Mouse (Mus musculus) G1E-ER4 (cell line): ENCODE results near the gene Eogt. TPM values are rescaled to one million over a fixed set of nuclear protein-coding genes. Genes with fewer than 3 reads are reported as not detected.

Source experiments
- GATA1 ChIP-seq: IDR thresholded peaks from one replicate; pipeline ENCODE4 v1.8.0; 2012; ENCODE audit warnings: low read length, inconsistent platforms
- polyA plus RNA-seq: library from polyadenylated mRNA; stranded (reverse); fragments of >175 nt; gene quantifications from 2 replicates; pipeline ENCODE4 v1.2.3, GENCODE M21; 2012

Eogt gene
- polyA plus RNA-seq, 1 experiment, result 0.66 TPM

DNA sequence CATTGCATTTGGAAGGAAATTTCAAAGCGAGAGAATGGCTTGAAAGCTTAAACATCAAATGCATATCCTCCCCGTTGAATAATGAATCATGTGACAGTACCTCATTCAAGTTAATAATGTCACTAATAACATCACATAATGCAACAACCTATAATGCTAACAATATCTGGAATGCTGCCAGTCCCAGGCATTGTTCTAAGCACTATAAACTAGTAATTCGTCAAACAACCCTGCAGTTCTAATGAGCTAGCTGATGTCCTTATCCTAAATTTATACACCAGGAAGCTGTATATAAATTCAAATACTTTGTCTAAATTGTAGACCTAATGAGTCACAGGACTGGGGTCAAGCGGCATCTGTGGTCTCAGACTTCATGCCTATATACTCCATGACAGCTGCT is 28.1 kb downstream of the Eogt start:
- no peak for TF ChIP-seq GATA1

DNA sequence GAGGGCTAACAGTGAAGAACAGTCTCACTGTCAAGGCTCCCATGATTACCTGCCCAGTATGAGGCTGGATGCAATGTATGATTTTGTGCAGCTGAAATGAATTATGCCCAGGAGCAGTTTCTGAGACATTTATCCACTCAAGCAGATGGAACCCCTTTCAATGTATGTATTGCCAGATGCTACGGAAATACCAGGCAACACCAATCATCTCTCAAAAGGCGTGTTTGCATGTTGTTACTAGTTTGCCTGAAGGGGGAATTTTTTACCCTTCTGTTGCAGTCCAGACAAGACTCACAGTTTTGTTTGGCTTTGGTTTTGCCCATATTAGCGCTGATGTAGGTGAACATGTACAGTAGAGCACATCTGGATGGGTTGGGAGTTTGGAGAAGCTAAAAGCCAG is 30.7 kb downstream of the Eogt start:
- TF ChIP-seq GATA1, result no peak

DNA sequence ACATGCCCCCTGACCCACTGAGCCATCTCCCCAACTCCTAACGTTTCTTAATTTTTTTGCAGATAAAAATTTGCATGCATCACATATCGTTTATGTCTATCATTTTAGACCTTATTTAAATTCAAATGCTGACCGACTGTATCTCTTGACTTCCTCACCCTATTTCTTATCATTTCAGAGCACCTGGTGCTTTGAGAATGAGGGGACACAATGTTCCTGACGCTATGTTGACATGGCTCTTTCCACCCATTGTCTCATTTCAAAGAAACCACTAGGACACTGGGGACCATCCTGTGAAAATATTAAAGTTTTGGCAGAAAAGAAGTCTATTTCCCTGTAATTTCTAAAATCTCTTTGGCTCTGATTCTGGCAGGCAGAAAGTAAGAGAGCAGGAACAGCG is 32.1 kb downstream of the Eogt start:
- no peak for TF ChIP-seq GATA1

DNA sequence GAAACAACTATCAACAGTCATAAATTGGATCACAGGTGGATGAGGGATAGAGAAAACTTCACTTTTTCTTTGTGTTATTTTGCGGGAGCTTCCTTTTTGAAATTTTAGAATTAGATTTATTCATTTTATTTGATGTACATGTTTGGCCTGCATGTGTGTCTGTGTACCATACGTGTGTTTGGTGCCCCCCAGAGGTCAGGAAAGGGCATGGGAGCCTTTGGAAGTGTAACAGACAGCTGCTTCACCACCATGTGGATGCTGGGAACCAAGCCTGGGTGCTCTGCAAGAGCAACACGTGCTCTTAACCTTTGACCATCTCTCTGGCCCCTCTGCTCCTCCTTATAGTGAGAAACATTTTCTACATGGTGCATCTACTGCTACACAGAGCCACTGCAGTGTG is 34.2 kb downstream of the Eogt start:
- no peak for TF ChIP-seq GATA1

DNA sequence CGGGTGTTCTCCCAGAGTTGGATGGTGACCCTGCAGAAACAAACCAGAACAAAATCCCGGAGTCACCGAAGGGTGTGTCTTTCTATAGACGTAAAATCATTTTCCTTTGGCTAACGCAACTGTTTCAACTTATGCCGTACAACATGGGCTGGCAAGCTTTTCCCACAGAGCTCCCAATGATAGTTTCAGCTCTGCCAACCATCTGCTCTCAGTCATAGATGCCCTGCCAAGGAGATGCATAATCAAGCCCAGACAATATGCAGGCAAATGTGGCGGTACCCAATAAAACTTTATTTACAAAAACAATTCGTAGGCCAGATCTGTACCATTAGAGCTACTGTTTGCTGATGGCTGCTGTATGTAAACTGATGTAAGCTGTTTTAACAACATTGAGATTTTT is 36.8 kb downstream of the Eogt start:
- TF ChIP-seq GATA1, result no peak

DNA sequence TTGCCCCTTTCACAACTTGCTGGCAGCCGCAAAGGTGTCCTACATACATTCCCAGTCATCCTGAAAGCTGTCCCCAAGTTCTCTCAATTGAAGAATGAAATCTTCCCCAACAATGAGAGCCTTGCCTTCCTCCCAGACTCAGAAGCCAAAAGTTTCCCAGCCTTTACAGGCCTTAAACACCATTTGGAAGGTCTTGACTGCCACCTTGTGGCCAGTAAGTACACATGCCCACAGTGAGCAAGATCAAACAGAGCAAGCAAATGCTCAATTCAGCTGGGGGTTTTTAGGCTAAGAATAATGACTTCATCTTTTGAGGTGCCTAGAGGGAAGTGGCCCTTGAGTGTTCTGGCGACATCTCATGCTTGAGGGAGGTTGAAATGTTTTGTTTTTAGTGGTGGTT is 42.2 kb downstream of the Eogt start:
- no peak for TF ChIP-seq GATA1

DNA sequence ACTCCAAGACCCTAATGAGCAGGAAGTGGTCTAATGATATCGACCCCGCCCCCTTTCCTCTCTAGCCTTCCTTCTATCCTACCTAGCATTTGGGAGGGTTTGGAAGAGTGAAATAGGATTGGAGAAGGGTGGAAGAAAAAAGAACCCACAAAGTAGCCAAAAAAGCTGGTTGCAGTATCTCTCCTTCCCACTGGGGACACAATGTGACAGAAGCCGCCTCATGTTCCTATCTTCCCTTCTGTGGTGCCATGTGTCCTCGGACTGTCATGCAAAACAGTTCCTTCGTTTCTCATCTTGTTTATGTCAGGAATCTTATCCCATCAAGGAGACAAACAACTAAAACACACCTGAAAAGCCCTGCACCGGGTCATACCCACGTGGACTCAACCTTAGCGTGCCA is 42.9 kb downstream of the Eogt start:
- no peak for TF ChIP-seq GATA1

DNA sequence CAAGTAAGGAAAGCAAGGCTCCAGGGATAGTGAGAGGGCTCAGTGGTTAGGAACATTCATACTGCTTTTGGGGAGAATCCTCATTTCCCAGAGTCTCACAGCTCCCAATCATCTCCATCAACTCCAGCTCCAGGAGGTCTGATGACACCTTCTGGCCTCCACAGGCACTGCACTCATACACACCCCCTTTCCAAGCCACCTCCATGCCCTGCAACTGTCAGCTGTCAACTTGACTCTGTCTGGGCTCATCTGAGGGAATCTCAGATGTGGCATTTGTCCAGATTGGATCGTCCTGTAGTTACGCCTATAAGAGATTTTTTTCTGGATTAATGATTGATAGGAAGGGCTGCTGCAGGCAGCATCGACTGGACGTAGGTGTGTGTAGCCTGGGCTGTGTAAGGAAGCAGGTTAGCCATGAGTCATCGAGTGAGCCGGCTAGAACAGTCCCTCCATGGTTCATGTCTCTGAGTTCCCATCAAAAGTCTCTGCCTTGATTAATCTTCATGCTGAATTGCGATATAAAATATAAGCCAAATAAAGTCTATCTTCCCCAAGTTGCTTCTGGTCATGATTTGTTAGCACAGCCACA is 44.6 kb downstream of the Eogt start:
- TF ChIP-seq GATA1, result no peak

DNA sequence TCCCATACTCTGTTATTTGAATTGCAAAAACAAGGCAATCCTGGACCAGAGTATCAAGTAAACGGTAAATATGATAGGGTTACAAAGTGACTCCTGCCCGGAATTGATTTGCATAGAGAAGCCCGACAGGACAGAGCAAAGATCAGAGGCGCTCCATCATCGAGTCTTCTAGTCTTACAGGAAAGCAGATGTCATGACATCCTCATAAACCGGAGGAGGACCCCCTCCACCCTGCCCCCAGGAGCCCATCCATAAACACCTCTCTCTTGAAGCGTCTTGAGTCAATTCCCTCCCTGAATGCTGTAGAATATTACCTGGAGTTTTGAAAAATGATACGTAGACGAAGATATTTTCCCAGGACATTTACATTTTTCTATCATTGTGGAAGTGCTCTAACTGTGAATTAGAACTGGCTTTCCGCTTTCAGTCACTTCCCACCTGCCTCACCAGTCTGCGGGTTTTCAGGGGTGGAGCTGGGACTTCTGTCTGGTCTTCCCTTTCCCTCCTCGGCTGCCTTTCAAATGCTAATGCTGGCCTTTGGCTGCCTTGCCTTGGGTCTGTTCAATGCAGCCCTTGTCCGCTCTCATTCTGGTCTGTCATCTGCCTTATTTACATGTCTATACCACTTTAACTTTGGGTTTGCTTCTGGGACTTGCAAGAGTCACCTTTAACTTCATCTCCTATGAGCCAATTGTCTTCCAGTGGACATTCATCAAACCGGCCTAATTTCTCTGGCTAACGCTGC is 46.9 kb downstream of the Eogt start:
- no peak for TF ChIP-seq GATA1

DNA sequence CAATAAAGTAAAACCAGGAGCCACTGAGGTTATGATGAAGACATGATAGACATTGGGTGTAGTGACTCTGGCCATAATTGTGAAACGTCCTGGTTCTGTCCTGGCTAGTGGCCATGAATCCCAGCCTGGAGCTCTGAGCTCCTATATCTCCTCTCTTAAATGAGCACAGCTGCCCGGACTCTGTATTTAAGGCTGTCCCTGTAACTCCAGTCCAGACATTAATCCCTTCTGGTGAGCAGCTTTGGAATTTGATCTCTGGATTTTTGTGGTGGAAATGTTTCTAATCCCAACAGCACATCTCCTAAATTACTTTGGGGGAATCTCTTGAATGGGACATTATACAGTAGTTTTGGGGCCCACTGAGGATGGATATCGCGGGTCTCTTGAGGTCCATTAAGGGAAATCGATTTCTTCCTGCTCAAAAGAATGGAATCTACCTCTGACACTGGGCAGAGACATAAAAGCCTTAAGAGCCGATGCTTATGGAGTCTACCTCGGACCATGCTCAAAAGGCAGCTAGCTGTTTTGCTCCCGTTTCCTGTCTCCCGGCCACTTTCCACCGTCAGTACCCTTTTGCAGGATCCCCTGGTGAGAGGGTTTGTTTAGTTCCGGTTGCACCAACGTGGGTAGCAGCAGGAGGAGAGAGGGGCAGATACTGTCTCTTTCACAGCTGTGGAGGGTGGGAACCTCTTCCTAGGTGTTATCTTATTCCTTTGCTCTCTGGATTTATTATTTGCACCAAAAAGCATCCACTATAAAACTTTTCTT is 47.6 kb downstream of the Eogt start:
- no peak for TF ChIP-seq GATA1

DNA sequence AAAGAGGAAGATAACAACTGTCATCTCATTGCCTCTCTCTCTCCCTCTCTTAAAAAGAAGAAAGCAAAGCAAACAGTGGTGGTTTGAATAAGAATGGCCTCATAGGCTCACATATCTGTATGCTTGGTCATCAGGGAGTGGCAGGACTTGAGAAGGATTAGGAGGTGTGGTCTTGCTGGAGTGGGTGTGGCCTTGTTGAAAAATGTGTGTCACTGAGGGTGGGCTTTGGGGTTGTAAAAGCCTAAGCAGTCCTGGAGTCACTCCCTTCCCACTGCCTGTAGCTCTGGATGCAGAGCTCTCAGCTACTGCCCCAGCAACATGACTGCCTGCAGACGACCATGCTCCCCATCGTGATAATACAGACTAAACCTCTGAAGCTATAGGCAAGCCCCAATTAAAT is 66.6 kb downstream of the Eogt start:
- TF ChIP-seq GATA1, result no peak

DNA sequence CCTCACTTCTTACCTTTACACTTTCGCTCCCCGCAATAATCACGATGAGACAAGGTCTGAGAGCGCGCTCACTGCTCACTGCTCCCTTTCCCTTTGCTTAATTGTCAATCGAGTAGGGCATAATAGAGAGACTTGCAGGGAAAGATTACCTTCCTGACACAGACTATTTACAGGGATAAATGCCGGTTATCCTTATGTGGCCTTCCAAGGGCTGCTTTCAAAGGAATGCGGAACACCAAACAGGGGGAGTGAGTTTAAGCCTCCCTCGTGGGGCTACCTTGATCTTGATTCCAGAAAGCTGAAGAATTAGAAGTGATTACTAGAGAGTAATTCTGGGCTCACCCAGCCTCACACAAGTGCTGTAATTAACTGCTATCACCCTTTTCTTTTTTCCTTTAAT is 69.0 kb downstream of the Eogt start:
- TF ChIP-seq GATA1, result no peak

DNA sequence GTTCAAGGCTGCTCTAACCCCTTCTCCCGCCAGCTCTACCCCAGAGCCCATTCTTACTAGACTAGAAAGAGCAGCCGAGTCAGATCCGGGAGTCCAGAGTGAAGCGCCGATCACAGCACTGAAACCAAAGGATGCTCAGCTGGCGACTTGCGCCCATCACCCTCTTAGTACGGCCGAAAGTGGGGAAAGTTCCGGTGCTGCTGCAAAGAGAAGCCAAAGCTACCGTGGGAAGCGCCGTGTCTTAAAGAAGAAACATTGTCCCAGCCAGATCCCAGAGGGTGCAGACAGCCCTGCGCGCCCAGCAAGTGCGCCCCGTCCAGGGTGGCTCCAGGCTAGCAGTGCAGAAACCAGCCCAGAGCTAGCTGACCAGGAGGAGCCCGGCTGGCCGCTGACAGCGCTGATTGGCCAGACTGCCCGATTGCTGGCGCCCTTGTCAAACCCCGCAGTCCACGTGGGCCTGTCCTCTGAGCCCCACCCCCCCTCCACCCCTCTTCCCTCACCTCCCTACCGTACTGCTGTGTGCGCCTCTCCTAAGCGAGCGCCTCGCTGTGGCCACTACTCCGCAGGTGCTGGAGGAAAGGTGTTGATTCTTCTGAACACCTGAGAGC is 88.8 kb downstream of the Eogt start, which contains the start of gene Fam19a4:
TSS of gene Fam19a4 (minus strand) at position 340 of the 608 bp plus-strand sequence.
- TF ChIP-seq GATA1, result no peak

Other genes with a start within 250 kb of the Eogt start
- gene Fam19a4, start 88.8 kb downstream of the Eogt start, polyA plus RNA-seq, result not detected in 2 replicates
- gene Tmf1, start 29.9 kb upstream of the Eogt start, polyA plus RNA-seq, result 4.8 and 6.5 TPM in 2 replicates
- gene Uba3, start 56.5 kb upstream of the Eogt start, polyA plus RNA-seq, result 10.6 and 12.1 TPM in 2 replicates
- gene Arl6ip5, start 61.5 kb upstream of the Eogt start, polyA plus RNA-seq, result 11.6 and 30.5 TPM in 2 replicates
- gene Lmod3, start 103.6 kb upstream of the Eogt start, polyA plus RNA-seq, result not detected in 2 replicates